Mouse (Mus musculus) embryonic facial prominence, embryonic 12.5 days (tissue): Measurements from ENCODE around the gene Rbm34. TPM values are rescaled to one million over a fixed set of nuclear protein-coding genes. Genes with fewer than 3 reads are reported as not detected.
"Not testable (repeated sequence)": the region's sequence is repeated elsewhere in the genome, so short reads cannot be mapped to it uniquely, and the experiment has no call there.

ENCODE experiments used
- ATAC-seq: fragments of 200-750 bp; cut with Nextera tagmentation; 2 replicates; pipeline ENCODE4 v1.8.0; 2017; ENCODE audit not compliant: insufficient number of reproducible peaks, insufficient read depth, low FRiP score, low TSS enrichment
- H3K27ac ChIP-seq: fragments of 300-500 bp; sonication (generic); 2 replicates; pipeline ENCODE4 v1.5.1; 2016; ENCODE audit warnings: mild to moderate bottlenecking
- H3K27me3 ChIP-seq: fragments of 300-500 bp; sonication (generic); 2 replicates; pipeline ENCODE4 v1.6.1; 2016; ENCODE audit warnings: mild to moderate bottlenecking, moderate library complexity
- H3K36me3 ChIP-seq: fragments of 300-500 bp; sonication (generic); 2 replicates; pipeline ENCODE4 v1.6.1; 2016; ENCODE audit warnings: mild to moderate bottlenecking
- H3K4me1 ChIP-seq: fragments of 300-500 bp; sonication (generic); 2 replicates; pipeline ENCODE4 v1.6.1; 2016
- H3K4me2 ChIP-seq: fragments of 300-500 bp; sonication (generic); replicated peaks from 2 replicates; pipeline ENCODE4 v1.6.1; 2016; ENCODE audit warnings: mild to moderate bottlenecking, moderate library complexity
- H3K4me3 ChIP-seq: fragments of 300-500 bp; sonication (generic); 2 replicates; pipeline ENCODE4 v1.5.1; 2016; ENCODE audit warnings: mild to moderate bottlenecking
- H3K9ac ChIP-seq: fragments of 300-500 bp; sonication (generic); 2 replicates; pipeline ENCODE4 v1.6.1; 2016; ENCODE audit warnings: mild to moderate bottlenecking, moderate library complexity
- H3K9me3 ChIP-seq: fragments of 300-500 bp; sonication (generic); 2 replicates; pipeline ENCODE4 v1.6.1; 2016; ENCODE audit warnings: mild to moderate bottlenecking, moderate library complexity
- WGBS: fragments of 180-500 bp; shearing (Covaris S2); methylation state at CpG from one replicate; pipeline ENCODE4 v1.1.7; 2016; 5-methylcytosine and 5-hydroxymethylcytosine counted together
- polyA plus RNA-seq: library from polyadenylated mRNA; unstranded; fragments of >200 nt; fragmentation: Nextera tagmentation; extraction: Ambion mirVana; gene quantifications from 2 replicates; pipeline ENCODE4 v1.2.1, GENCODE M21; 2016

Rbm34 gene
- polyA plus RNA-seq, result 31.3 and 35.4 TPM in 2 replicates

GRCm38 (mm10) chr8:126970579-126971313 is at the start of gene Rbm34:
Rbm34 (minus strand) TSS chr8:126971071.
- H3K4me2 ChIP-seq, result peak within 1 kb of the TSS; percentile 82
- H3K9ac ChIP-seq, result peak within 1 kb of the TSS; percentile 87
- H3K36me3 ChIP-seq, result peaks cover 29% of the 10 kb centered on the region
- under 1% methylated on average over 50 of the region's 50 CpGs for WGBS
- H3K27ac ChIP-seq, result peak within 1 kb of the TSS; percentile 69
- peak; percentile 97 for ATAC-seq
- no peaks in the 10 kb centered on the region for H3K9me3 ChIP-seq
- peaks cover 7% of the 10 kb centered on the region for H3K4me1 ChIP-seq
- no peaks in the 10 kb centered on the region for H3K27me3 ChIP-seq
- peak within 1 kb of the TSS; percentile 100 for H3K4me3 ChIP-seq

- Histone ChIP-seq H3K27ac (no peak overlapping the region), H3K4me1 (no peaks in the 10 kb centered on the region), H3K36me3 (no peaks in the 10 kb centered on the region), H3K4me2 (no peak overlapping the region), H3K27me3 (no peaks in the 10 kb centered on the region), H3K9ac (no peak overlapping the region), H3K9me3 (no peaks in the 10 kb centered on the region), H3K4me3 (no peak overlapping the region)
- 53% methylated on average over 9 of the region's 9 CpGs for WGBS
- no peak for ATAC-seq
Observed at GRCm38 (mm10) chr8:127011668-127012067, 40.8 kb upstream of the Rbm34 start.

- Histone ChIP-seq H3K9me3 (0 out of 2 replicates have a peak, but pooled peaks cover 5% of the 10 kb centered on the region), H3K36me3 (no peaks in the 10 kb centered on the region), H3K9ac (no peak overlapping the region), H3K4me1 (no peaks in the 10 kb centered on the region), H3K4me2 (no peak overlapping the region), H3K27ac (no peak overlapping the region), H3K27me3 (no peaks in the 10 kb centered on the region), H3K4me3 (no peak overlapping the region)
- ATAC-seq, result no peak
- 71% methylated on average over 1 of the region's 1 CpGs for WGBS
Observed at GRCm38 (mm10) chr8:126994506-126994905, 23.6 kb upstream of the Rbm34 start.

- WGBS, result 76% methylated on average over 5 of the region's 5 CpGs
- Histone ChIP-seq H3K4me1 (no peaks in the 10 kb centered on the region), H3K27me3 (no peaks in the 10 kb centered on the region), H3K9me3 (0 out of 2 replicates have a peak, but pooled peaks cover 5% of the 10 kb centered on the region), H3K4me2 (no peak overlapping the region), H3K4me3 (no peak overlapping the region), H3K27ac (no peak overlapping the region), H3K36me3 (no peaks in the 10 kb centered on the region), H3K9ac (no peak overlapping the region)
- ATAC-seq, result no peak
Observed at GRCm38 (mm10) chr8:126989363-126990153, 18.7 kb upstream of the Rbm34 start.

GRCm38 (mm10) chr8:126988346-126989006 is 17.6 kb upstream of the Rbm34 start:
- H3K36me3 ChIP-seq, result no peaks in the 10 kb centered on the region
- H3K4me3 ChIP-seq, result no peak overlapping the region
- H3K9ac ChIP-seq, result no peak overlapping the region
- WGBS, result 67% methylated on average over 16 of the region's 16 CpGs
- no peak overlapping the region for H3K27ac ChIP-seq
- H3K4me1 ChIP-seq, result no peaks in the 10 kb centered on the region
- H3K9me3 ChIP-seq, result 0 out of 2 replicates have a peak, but pooled peaks cover 5% of the 10 kb centered on the region
- ATAC-seq, result no peak
- H3K4me2 ChIP-seq, result no peak overlapping the region
- H3K27me3 ChIP-seq, result no peaks in the 10 kb centered on the region

- Histone ChIP-seq H3K9me3 (0 out of 2 replicates have a peak, but pooled peaks cover 5% of the 10 kb centered on the region), H3K36me3 (no peaks in the 10 kb centered on the region), H3K27me3 (no peaks in the 10 kb centered on the region), H3K4me3 (no peak overlapping the region), H3K4me2 (no peak overlapping the region), H3K9ac (no peak overlapping the region), H3K27ac (no peak overlapping the region), H3K4me1 (no peaks in the 10 kb centered on the region)
- WGBS, result 2% methylated on average over 12 of the region's 12 CpGs
- no peak for ATAC-seq
Observed at GRCm38 (mm10) chr8:126986495-126986894, 15.6 kb upstream of the Rbm34 start.

GRCm38 (mm10) chr8:126980046-126980445 is 9.2 kb upstream of the Rbm34 start:
- H3K27ac ChIP-seq, result no peak overlapping the region
- no peaks in the 10 kb centered on the region for H3K36me3 ChIP-seq
- no peak overlapping the region for H3K4me3 ChIP-seq
- no peaks in the 10 kb centered on the region for H3K9me3 ChIP-seq
- H3K9ac ChIP-seq, result no peak overlapping the region
- WGBS, result 48% methylated on average over 5 of the region's 5 CpGs
- H3K4me1 ChIP-seq, result no peaks in the 10 kb centered on the region
- H3K27me3 ChIP-seq, result peaks cover 13% of the 10 kb centered on the region
- no peak for ATAC-seq
- no peak overlapping the region for H3K4me2 ChIP-seq

GRCm38 (mm10) chr8:126979091-126979920 is 8.4 kb upstream of the Rbm34 start:
- peak overlapping the region; percentile 29 for H3K4me3 ChIP-seq
- 22% methylated on average over 27 of the region's 27 CpGs for WGBS
- H3K4me2 ChIP-seq, result peak overlapping the region; percentile 46
- H3K9ac ChIP-seq, result no peak overlapping the region
- H3K36me3 ChIP-seq, result no peaks in the 10 kb centered on the region
- no peaks in the 10 kb centered on the region for H3K4me1 ChIP-seq
- H3K27me3 ChIP-seq, result peaks cover 13% of the 10 kb centered on the region
- no peak overlapping the region for H3K27ac ChIP-seq
- ATAC-seq, result no peak
- H3K9me3 ChIP-seq, result no peaks in the 10 kb centered on the region

GRCm38 (mm10) chr8:126978535-126978934 is 7.7 kb upstream of the Rbm34 start:
- WGBS, result 47% methylated on average over 3 of the region's 3 CpGs
- H3K4me2 ChIP-seq, result peak overlapping the region; percentile 46
- H3K9me3 ChIP-seq, ATAC-seq, H3K27ac ChIP-seq, H3K9ac ChIP-seq, H3K36me3 ChIP-seq, H3K4me1 ChIP-seq: not testable (repeated sequence)
- H3K4me3 ChIP-seq, result 0 out of 2 replicates have a peak overlapping the region, but pooled peaks have one; percentile 29
- H3K27me3 ChIP-seq, result peaks cover 13% of the 10 kb centered on the region

GRCm38 (mm10) chr8:126978028-126978427 is 7.2 kb upstream of the Rbm34 start:
- ATAC-seq, result no peak
- Histone ChIP-seq H3K36me3 (no peaks in the 10 kb centered on the region), H3K4me3 (no peak overlapping the region), H3K27ac (no peak overlapping the region), H3K9ac (no peak overlapping the region), H3K27me3 (peaks cover 13% of the 10 kb centered on the region), H3K4me2 (no peak overlapping the region), H3K4me1 (no peaks in the 10 kb centered on the region), H3K9me3 (no peaks in the 10 kb centered on the region)
- 76% methylated on average over 10 of the region's 10 CpGs for WGBS
